Mouse (Mus musculus) ES-E14 (cell line): ENCODE data around the gene Nr4a1.

Experiments
- MAFK ChIP-seq: IDR thresholded peaks from 2 replicates; pipeline ENCODE4 v1.6.1; 2014; ENCODE audit warnings: mild to moderate bottlenecking, low read depth, low read length, inconsistent platforms; ENCODE audit not compliant: insufficient read depth
- ZC3H11A ChIP-seq: IDR thresholded peaks from 2 replicates; pipeline ENCODE4 v1.6.1; 2012; ENCODE audit warnings: low read depth, mild to moderate bottlenecking, inconsistent platforms, low read length, borderline replicate concordance

DNA sequence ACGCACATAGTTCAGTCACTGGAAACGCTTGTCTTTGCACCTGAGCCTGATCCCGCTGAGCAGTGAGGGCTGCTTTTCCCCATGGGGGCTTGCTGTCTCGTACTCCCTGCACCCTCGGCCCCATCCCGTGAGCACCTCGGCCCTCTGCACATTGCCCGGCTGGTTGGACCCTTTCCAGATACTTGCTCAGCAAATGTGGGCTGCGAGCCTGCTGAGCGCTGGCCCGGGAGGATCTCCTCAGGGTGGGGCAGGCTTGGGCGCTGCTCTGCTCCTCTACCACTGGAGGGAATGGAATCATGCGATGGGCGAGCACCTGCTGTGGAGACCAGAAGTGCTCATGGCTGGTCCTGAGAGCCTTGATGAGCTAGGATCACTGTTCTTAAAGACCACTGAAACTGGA is 41.6 kb upstream of the Nr4a1 start:
- no peak for TF ChIP-seq MAFK
- no peak for TF ChIP-seq ZC3H11A
